Mouse (Mus musculus) inflammation-experienced regulatory T-cells (primary cell): ENCODE measurements around the gene Gm2431. TPM values are rescaled to one million over a fixed set of nuclear protein-coding genes. Genes with fewer than 3 reads are reported as not detected.

ENCODE experiments used
- polyA plus RNA-seq, 2 experiments: library from polyadenylated mRNA; unstranded; fragments of 100-300 nt; shearing (Covaris generic); gene quantifications; one replicate each; pipeline ENCODE4 v1.2.1; 2017

The Gm2431 gene
- 1 to 10 TPM in 1 of 2 experiments, not detected in 1; 2.0 TPM for polyA plus RNA-seq

GRCm38 (mm10) chr7:142258254-142258653, at the start of gene Gm2431:
TSS of gene Gm2431 (minus strand) at chr7:142258354.

GRCm38 (mm10) chr7:142303249-142303648, 45.1 kb upstream of the Gm2431 start, which contains the start of gene Krtap5-4:
TSS of gene Krtap5-4 (plus strand) at chr7:142303549.

GRCm38 (mm10) chr7:142297018-142297417, 38.9 kb upstream of the Gm2431 start, which contains the start of gene Krtap5-1:
TSS of gene Krtap5-1 (minus strand) at chr7:142297118.

GRCm38 (mm10) chr7:142274263-142274662, 16.1 kb upstream of the Gm2431 start, which contains the start of gene Gm4559:
TSS of gene Gm4559 (minus strand) at chr7:142274363.

GRCm38 (mm10) chr7:142240978-142241377, 17.2 kb downstream of the Gm2431 start, which contains the start of gene Gm40460:
TSS of gene Gm40460 (minus strand) at chr7:142241078.

GRCm38 (mm10) chr7:142229871-142230270, 28.3 kb downstream of the Gm2431 start, which contains the start of gene Krtap5-5:
TSS of gene Krtap5-5 (minus strand) at chr7:142229971.

GRCm38 (mm10) chr7:142211559-142211958, 46.6 kb downstream of the Gm2431 start, which contains the start of gene Gm7579:
TSS of gene Gm7579 (plus strand) at chr7:142211859.

Other genes with a start within 250 kb of the Gm2431 start
- gene Mob2, start 197.3 kb downstream of the Gm2431 start, polyA plus RNA-seq: 10 to 100 TPM; 68.2 to 68.5 TPM
- 1 to 10 TPM in 1 of 2 experiments, under 1 TPM in 1; 0.05 to 1.3 TPM for gene Dusp8, start 162.5 kb downstream of the Gm2431 start, polyA plus RNA-seq
- under 1 TPM in 1 of 2 experiments, not detected in 1; 0.95 TPM for gene Gm45618, start 137.6 kb downstream of the Gm2431 start, polyA plus RNA-seq
- gene Gm39115, start 122.3 kb downstream of the Gm2431 start, polyA plus RNA-seq: not detected
- not detected for gene Gm45337, start 113.7 kb downstream of the Gm2431 start, polyA plus RNA-seq
- not detected for gene Gm29735, start 101.2 kb downstream of the Gm2431 start, polyA plus RNA-seq
- gene Gm4553, start 92.6 kb downstream of the Gm2431 start, polyA plus RNA-seq: not detected
- gene Krtap5-2, start 82.3 kb downstream of the Gm2431 start, polyA plus RNA-seq: not detected
- not detected for gene Gm10153, start 68.0 kb downstream of the Gm2431 start, polyA plus RNA-seq
- not detected for gene Krtap5-3, start 57.0 kb downstream of the Gm2431 start, polyA plus RNA-seq
- gene Gm7579, start 46.5 kb downstream of the Gm2431 start, polyA plus RNA-seq: not detected
- not detected for gene Krtap5-5, start 28.4 kb downstream of the Gm2431 start, polyA plus RNA-seq
- not detected for gene Gm40460, start 17.3 kb downstream of the Gm2431 start, polyA plus RNA-seq
- not detected for gene Gm4559, start 16.0 kb upstream of the Gm2431 start, polyA plus RNA-seq
- not detected for gene Krtap5-1, start 38.8 kb upstream of the Gm2431 start, polyA plus RNA-seq
- under 1 TPM in 1 of 2 experiments, not detected in 1; 0.17 TPM for gene Krtap5-4, start 45.2 kb upstream of the Gm2431 start, polyA plus RNA-seq
- gene Ifitm10, start 115.4 kb upstream of the Gm2431 start, polyA plus RNA-seq: 10 to 100 TPM in 1 of 2 experiments, 1 to 10 TPM in 1; 3.2 to 41.0 TPM
- 1 to 10 TPM; 2.4 to 9.3 TPM for gene Gm49369, start 124.3 kb upstream of the Gm2431 start, polyA plus RNA-seq
- 100 to 1,000 TPM; 384 to 590 TPM for gene Ctsd, start 129.7 kb upstream of the Gm2431 start, polyA plus RNA-seq
- not detected for gene Syt8, start 176.5 kb upstream of the Gm2431 start, polyA plus RNA-seq
- gene Tnni2, start 183.5 kb upstream of the Gm2431 start, polyA plus RNA-seq: not detected
- 1,000 to 10,000 TPM in 1 of 2 experiments, 100 to 1,000 TPM in 1; 956 to 1,169 TPM for gene Lsp1, start 202.5 kb upstream of the Gm2431 start, polyA plus RNA-seq
- 1 to 10 TPM; 2.0 to 4.4 TPM for gene Tnnt3, start 240.5 kb upstream of the Gm2431 start, polyA plus RNA-seq